Mouse (Mus musculus): ENCODE measurements around the gene Slc25a34. TPM values are rescaled to one million over a fixed set of nuclear protein-coding genes. Genes with fewer than 3 reads are reported as not detected.
A peak's percentile ranks its signal among the peaks of the same experiment; 100 is the strongest.

Gene Slc25a34
- polyA plus RNA-seq, 1 experiment from 2014 or later, result 0.15 TPM

DNA sequence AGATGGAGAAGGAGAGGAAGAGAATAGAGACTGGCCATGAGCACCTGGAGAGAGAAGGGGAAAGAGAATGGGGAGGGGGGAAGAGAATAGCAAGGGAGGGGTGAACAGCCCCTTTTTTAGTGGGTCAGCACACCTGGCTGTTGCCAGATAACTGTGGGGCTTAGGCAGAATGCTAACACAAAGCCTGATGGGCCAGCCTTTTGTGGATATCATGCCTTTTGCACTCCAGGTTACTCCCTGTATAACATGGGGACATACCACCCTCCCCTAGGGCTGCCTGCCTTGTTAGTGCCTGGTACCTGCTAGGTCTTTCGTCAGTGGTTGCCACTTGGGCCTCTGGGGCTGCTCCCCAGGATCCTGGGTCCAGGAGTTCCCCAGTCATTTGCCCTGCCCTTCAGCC lies 52.8 kb downstream of the Slc25a34 start:
- ChIA-PET CTCF (interaction anchor here (1.1 kb wide), 1 partner anchor 140 kb away, joined by 3 read pairs; no protein-coding TSS in a partner anchor), POLR2A (no interaction called here)
- DNase-seq (ENCODE audit: low read depth, low spot score) (no peak), ATAC-seq (no peak)
- TF ChIP-seq CTCF (IDR thresholded peaks at IDR 0.05), result no peak
- in situ Hi-C loops (cut with MboI; ENCODE audit: low pct_unique_long_range_greater_than_20kb), result loop anchor here (25.0 kb wide), 1 partner anchor 284 kb away; no protein-coding TSS in a partner anchor
- no peaks in the 10 kb centered on the region for H3K27me3 ChIP-seq

DNA sequence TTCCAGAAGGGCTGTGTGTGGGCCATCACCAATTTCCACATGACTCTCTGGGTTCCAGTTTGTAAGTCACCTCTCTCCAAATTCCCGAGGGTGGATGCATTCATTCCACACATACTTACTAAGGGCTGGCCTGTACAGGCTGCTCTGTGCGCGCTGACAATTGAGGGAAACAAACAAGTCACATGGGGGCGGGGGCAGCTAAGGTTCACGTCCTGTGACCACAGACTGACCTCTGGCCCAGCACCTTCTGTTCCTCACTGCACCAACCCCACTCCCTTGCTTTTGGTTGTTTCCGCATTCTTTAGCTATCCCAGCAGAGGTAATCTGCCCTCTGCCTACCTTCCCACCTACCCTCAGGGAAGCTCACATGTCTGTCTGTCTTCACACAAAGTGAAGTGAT lies 53.6 kb downstream of the Slc25a34 start:
- ChIA-PET CTCF (interaction anchor here (1.1 kb wide), 1 partner anchor 139 kb away, joined by 3 read pairs; no protein-coding TSS in a partner anchor), POLR2A (no interaction called here)
- H3K27me3 ChIP-seq, result no peaks in the 10 kb centered on the region
- peak; percentile 32 for ATAC-seq
- no peak for TF ChIP-seq CTCF (IDR thresholded peaks at IDR 0.05)
- DNase-seq (ENCODE audit: low read depth, low spot score), result no peak
- in situ Hi-C loops (cut with MboI; ENCODE audit: low pct_unique_long_range_greater_than_20kb), result loop anchor here (25.0 kb wide), 1 partner anchor 283 kb away; no protein-coding TSS in a partner anchor

DNA sequence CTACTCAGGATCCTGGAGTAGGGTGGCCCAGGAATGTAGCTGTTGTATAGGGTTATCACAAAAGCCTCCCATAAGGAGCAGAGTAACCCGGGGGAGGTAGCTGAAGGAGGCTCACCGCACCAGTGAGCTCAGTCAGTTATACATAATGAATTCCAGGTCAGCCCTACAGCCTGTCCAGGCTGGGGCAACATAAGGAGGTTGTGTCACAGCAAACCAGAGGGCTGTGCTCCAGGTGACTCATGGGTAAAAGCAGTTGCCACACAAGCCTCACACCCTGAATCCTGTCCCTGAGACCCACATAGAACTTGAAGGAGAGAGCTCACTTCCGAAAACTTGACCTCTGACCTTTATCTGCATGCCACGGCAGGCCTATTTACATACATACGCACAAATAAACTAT lies 54.7 kb downstream of the Slc25a34 start:
- H3K27me3 ChIP-seq, result no peaks in the 10 kb centered on the region
- in situ Hi-C loops (cut with MboI; ENCODE audit: low pct_unique_long_range_greater_than_20kb), result loop anchor here (5.0 to 25.0 kb wide), 2 partner anchors 162 to 282 kb away; no protein-coding TSS in a partner anchor
- no peak for DNase-seq (ENCODE audit: low read depth, low spot score)
- TF ChIP-seq CTCF (IDR thresholded peaks at IDR 0.05), result no peak
- CTCF ChIA-PET, result no interaction called here
- no peak for ATAC-seq
- POLR2A ChIA-PET, result interaction anchor here (0.7 to 0.8 kb wide), 2 partner anchors 9 to 163 kb away, joined by 3 read pairs; no protein-coding TSS in a partner anchor

Other genes starting within 250 kb of the Slc25a34 start
- gene Clcnka, start 225.1 kb downstream of the Slc25a34 start, polyA plus RNA-seq (2021), result 0.12 TPM
- gene Clcnkb, start 207.8 kb downstream of the Slc25a34 start, polyA plus RNA-seq (2021), result 1.2 TPM
- gene Hspb7, start 203.0 kb downstream of the Slc25a34 start, polyA plus RNA-seq (2021), result 0.24 TPM
- gene Srarp, start 187.7 kb downstream of the Slc25a34 start, polyA plus RNA-seq (2021), result 0.06 TPM
- 19.8 TPM for gene Zbtb17, start 179.2 kb downstream of the Slc25a34 start, polyA plus RNA-seq (2021)
- 31.8 TPM for gene Spen, start 85.2 kb downstream of the Slc25a34 start, polyA plus RNA-seq (2021)
- gene Fblim1, start 17.7 kb downstream of the Slc25a34 start, polyA plus RNA-seq (2021), result 90.1 TPM
- 0.05 TPM for gene Tmem82, start 5.2 kb downstream of the Slc25a34 start, polyA plus RNA-seq (2021)
- 37.0 TPM for gene Plekhm2, start 41.1 kb upstream of the Slc25a34 start, polyA plus RNA-seq (2021)
- gene Rsc1a1, start 61.8 kb upstream of the Slc25a34 start, polyA plus RNA-seq (2021), result 4.7 TPM
- gene Ddi2, start 99.6 kb upstream of the Slc25a34 start, polyA plus RNA-seq (2021), result 16.6 TPM
- gene Agmat, start 122.9 kb upstream of the Slc25a34 start, polyA plus RNA-seq (2021), result not detected
- 14.5 TPM for gene Dnajc16, start 167.1 kb upstream of the Slc25a34 start, polyA plus RNA-seq (2021)
- 6.9 TPM for gene Casp9, start 169.8 kb upstream of the Slc25a34 start, polyA plus RNA-seq (2021)
- gene Cela2a, start 202.3 kb upstream of the Slc25a34 start, polyA plus RNA-seq (2021), result not detected
- not detected for gene Ctrc, start 222.5 kb upstream of the Slc25a34 start, polyA plus RNA-seq (2021)

Measured in Patski (cell line).